Mouse (Mus musculus) ovary, adult 18-20 months (tissue): ENCODE results near the gene Actg2.

Experiments
- DNase-seq: peaks from one replicate; pipeline ENCODE4 v3.0.0; 2022; ENCODE audit warnings: low spot score, mixed read lengths

The Actg2 gene

GRCm38 (mm10) chr6:83512495-83512894 lies 23.6 kb downstream of the Actg2 start:
- no peak for DNase-seq

GRCm38 (mm10) chr6:83510210-83510609 lies 25.9 kb downstream of the Actg2 start:
- DNase-seq, result no peak

GRCm38 (mm10) chr6:83509442-83509841 lies 26.6 kb downstream of the Actg2 start:
- no peak for DNase-seq

DNA sequence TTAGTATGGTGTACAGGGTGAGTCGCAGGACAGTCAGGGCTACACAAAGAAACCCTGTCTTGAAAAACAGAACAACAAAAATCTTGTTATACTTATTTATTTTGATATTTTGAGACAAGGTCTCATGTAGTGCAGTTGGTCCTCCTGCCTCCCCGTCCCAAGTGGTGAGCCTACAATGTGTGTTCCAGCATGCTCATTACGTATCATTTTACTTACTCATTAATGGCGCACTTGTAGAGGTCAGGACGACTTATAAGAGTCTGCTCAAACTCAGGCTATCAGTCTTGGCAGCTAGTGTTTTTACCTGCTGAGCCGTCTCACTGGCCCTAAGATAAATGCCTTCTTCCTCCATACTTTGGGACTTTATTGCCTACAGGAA lies 28.9 kb downstream of the Actg2 start:
- no peak for DNase-seq

DNA sequence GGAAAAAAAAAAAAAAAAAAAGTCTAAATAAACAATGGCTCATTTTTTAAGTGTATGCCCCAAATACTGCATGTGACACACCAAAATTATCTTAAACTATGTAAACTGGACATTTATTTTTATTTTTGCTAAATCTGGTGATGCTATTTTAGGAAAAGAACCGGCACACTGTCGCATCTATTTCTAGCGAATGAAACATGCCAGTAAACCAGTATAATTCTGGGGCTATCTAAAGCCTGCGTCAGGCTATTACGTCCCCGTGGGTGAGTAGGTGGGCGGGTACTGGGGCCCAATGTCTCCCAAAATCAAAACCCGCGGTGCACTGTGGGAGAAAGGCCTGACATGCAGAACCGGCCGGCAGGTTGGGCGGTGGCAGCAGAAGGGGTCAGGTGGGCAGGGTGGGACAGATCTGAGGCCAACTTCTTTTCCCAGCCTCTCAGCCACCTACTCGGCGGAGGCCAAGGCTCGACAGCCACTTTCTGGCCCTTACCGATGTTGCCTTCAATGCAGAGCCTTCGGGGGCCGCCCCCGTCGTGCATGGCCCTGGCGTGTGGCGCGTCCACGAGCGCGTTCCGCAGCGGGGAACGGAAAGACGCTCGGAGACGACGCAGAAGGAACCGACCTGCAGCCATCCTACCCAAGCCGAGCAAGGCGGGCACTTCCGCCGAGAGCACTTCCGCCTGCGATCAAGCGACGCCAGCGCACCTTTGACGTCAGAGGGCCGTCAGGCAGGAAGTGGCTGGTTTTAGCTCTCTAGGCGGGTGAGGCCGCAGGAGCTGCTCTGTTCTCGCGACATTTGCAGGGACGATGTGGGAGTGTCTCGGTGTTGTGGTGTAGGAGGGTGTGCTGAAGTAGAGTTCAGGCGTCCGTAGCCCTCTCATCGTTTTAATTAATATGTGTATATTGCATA lies 29.6 kb downstream of the Actg2 start, which contains the start of gene Dguok:
TSS of gene Dguok (minus strand) at position 712 of the 910 bp plus-strand sequence.
- DNase-seq, result peak; percentile 97

GRCm38 (mm10) chr6:83505554-83505953 lies 30.5 kb downstream of the Actg2 start:
- no peak for DNase-seq

DNA sequence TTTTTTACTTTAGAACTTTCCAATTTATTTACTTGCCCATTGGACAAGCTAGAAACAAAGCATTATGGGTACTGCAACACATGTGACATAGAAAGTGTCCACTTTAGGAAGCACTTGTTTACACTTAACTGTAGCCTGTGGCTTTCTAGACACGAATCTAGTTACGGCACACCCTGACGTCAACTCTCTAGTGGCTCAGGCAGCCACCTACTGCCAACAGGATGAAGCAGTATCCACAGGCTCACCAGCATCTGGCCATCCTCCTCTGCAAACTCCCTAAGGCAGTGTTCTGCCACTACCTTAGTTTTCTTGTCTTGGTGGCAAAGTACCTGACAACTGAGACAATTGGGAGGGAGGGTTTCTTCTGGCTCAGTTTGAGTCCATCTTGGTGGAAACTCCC lies 32.7 kb downstream of the Actg2 start:
- DNase-seq, result no peak

DNA sequence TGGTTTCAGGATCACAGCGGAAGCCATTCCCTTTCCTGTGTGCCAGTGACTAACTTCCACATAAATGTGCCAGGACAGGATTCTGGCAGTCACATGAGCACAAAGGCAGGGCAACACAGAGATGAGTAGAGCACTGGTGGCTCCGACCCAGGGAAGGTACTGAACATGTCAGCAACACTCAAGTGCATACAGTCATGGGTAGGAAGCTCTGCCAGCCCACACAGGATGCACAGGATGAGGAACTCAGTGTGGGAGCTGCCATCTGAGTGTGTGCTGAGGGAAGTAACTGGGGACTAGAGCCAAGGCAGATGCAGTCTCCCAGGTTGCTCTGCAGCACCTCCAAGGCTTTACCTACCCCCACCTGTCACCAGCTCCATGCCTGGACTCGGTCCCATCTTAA lies 33.4 kb downstream of the Actg2 start:
- DNase-seq, result no peak

GRCm38 (mm10) chr6:83501524-83502310 lies 34.3 kb downstream of the Actg2 start:
- DNase-seq, result no peak

DNA sequence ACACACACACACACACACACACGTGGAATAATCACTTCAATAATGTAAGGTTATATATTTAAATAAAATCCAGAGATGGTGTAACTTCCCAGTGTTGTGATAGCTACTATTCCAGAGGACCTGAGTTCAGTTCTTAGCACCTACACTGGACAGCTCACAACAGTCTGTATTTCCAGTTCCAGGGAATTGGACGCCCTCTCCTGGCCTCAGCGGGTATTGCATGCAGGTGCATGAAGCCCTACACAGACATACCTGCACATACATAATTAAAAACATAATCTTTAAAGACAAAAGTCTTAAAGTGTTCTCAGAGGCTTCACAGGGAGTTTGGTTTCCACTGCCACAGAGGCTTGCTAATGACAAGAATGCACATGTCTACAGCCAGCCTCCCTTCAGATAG lies 35.6 kb downstream of the Actg2 start:
- no peak for DNase-seq

GRCm38 (mm10) chr6:83499078-83499477 lies 37.0 kb downstream of the Actg2 start:
- DNase-seq, result no peak

DNA sequence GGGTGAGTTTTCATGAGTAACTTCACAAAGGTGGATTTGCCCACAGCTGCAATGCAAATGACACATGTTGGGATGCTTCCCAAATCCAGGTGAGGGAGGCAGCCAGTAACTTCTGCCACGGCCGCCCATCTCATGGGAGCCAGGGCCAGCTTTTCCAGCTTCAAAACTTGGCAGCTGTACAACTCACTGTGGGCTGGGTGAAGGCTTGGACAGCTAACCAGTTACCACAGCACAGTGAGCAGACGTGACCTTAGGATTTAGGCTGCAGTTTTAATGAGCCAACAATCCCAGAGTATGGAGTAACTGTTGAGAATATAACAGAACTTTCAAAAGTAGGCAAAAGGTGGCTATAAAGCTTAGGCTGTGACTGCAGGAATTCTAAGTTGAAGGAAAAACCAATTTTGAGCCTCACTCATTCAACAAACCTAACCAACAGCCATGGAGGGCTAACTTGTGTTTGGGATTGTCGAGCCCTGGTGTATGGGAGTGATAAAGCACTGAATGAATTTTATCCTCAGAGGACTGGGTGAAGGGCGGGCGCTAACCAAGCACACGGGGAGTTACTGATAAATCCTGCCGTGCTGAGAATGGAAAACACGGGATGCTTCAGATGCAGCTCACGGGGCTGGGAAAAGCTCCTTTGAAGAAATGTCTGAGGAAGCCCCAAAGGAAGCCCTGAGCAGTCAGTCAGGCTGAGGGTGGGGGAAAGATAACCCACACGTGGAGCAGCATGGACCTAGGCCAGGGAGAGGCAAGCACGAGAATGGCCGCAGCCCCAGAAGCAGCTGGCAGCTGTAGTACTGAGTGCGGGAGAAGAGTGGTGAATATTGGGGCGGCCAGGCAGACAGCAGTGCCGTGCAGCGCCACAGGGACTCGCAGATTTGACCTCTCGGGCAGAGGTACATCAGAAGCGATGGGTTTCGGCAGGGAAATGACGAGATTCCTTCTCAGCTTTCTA lies 39.0 kb downstream of the Actg2 start:
- peak; percentile 47 for DNase-seq

- peak; percentile 47 for DNase-seq
Observed at GRCm38 (mm10) chr6:83496009-83496752, 39.9 kb downstream of the Actg2 start.

GRCm38 (mm10) chr6:83490622-83491021 lies 45.4 kb downstream of the Actg2 start:
- DNase-seq, result no peak

- DNase-seq, result no peak
Observed at GRCm38 (mm10) chr6:83488200-83488599, 47.9 kb downstream of the Actg2 start.

GRCm38 (mm10) chr6:83487298-83487697 lies 48.8 kb downstream of the Actg2 start:
- DNase-seq, result no peak

GRCm38 (mm10) chr6:83485854-83486253 lies 50.2 kb downstream of the Actg2 start:
- DNase-seq, result no peak

DNA sequence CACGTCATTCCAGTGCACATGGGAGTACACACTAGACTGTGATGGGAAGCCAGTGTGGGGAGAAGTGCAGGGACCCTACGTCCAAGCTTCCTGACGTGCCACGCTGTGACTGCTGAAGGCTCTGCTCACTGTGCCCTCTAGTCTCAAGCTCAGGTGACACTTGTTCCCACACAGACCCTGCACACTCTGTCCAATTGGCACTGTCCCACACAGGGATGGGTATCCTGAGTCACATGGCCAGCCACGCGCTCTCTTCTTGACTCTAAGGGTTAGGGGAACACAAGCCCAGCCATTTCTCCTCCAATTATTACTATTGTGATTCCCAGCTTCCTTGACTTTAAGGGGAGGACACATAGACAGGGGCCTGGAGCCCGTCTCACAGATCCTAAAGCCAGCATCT lies 52.3 kb downstream of the Actg2 start:
- DNase-seq, result no peak

DNA sequence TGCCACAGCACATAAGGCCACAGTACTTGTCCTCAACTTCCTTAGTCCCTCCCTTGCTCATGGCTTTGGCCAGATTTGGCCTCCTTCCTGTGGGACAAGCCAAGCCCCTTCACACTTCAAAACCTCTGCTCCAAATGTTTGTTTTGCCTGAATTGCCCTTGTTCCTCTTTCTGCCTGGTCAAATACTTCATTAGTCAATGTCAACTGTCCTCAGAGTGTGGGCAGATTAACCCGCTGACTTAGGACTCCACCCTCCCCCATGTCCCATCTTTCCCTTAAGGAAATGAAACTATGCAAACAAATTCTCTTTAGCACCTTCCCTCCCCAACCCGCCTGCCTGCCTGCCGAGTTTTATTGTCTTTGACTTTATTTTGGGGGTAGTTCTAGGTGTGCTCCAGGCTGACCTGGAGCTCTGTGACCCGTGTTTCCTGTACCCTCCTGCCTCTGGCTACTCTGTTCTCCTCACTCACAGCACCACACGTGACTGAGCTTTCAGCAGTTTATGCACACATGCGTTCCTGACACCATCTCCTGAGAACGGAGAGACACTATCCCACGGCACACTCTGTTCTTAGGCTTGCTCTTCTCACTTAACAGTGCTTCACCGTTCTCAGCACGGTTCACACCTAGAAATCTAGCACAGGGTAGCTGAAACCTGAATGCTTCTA lies 53.5 kb downstream of the Actg2 start:
- DNase-seq, result peak; percentile 26

GRCm38 (mm10) chr6:83480019-83480655 lies 55.9 kb downstream of the Actg2 start:
- DNase-seq, result no peak
